Mouse (Mus musculus) cerebellum, adult 2 months (tissue): Measurements from ENCODE around the gene Psen2.

ENCODE experiments used
- CTCF ChIP-seq: fragments of 200-500 bp; IDR thresholded peaks from 2 replicates; pipeline ENCODE4 v1.5.1; 2011; ENCODE audit warnings: low read depth, mild to moderate bottlenecking, control low read depth, low read length, moderate library complexity, borderline replicate concordance; ENCODE audit not compliant: insufficient read depth
- POLR2A ChIP-seq: fragments of 200-500 bp; IDR thresholded peaks from 2 replicates; pipeline ENCODE4 v1.6.1; 2011; ENCODE audit warnings: low read length, control low read depth, borderline replicate concordance; ENCODE audit not compliant: insufficient read depth

- TF ChIP-seq CTCF (no peak), POLR2A (no peak)
Measured at GRCm38 (mm10) chr1:180312792-180313311, 49.6 kb upstream of the Psen2 start.
